Mouse (Mus musculus): ENCODE data around the gene Cyp2d22. TPM values are rescaled to one million over a fixed set of nuclear protein-coding genes. Genes with fewer than 3 reads are reported as not detected.

The Cyp2d22 gene
- polyA plus RNA-seq, 1 experiment from 2014 or later, result 14.9 TPM

DNA sequence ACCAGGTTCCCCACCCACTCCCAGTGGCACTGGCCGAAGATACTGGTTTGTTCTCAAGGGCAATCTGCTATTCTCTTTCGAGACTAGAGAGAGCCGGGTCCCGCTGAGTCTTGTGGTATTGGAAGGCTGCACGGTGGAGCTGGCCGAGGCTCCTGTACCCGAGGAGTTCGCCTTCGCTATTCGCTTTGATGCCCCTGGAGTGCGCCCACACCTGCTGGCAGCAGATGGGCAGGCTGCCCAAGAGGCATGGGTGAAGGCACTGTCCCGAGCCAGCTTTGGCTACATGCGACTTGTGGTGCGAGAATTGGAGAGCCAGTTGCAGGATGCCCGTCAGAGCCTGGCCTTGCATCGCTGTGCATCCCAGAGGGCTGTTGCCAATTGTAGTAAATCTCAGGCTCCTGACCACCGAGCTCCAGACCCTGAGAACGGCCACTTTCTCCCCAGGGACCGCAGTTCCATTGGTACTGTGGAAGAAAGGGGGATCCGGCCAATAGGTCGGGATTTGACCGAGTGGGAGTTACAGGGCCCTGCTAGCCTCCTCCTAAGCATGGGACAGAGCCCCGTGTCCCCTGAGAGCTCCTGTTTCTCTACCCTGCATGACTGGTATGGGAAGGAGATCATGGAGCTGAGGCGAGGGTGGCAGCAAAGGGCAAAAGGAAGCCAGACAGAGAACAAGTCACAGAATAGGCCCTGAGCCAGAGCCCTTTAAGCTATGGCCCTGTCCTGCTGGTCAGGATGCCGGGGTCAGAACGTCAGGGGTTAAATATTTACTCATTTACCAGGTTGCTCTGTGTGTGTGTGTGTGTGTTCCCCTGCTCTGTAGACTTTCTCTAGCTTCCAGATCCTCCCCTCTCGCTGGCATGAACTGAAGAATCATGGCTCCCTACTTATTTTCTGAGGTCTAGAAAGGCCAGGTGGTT lies 36.4 kb downstream of the Cyp2d22 start:
- Histone ChIP-seq H3K36me3 (ENCODE audit: control insufficient read depth, insufficient read depth, low read length) (peaks cover 4% of the 10 kb centered on the region), H3K9ac (ENCODE audit: low read depth, low read length) (no peak overlapping the region), H3K4me1 (ENCODE audit: control insufficient read depth, insufficient read depth, low read length) (peaks cover 41% of the 10 kb centered on the region), H3K4me2 (ENCODE audit: low read depth, low read length) (no peak overlapping the region), H3K4me3 (ENCODE audit: low read length) (no peak overlapping the region), H3K9me3 (ENCODE audit: control insufficient read depth, low read length) (no peaks in the 10 kb centered on the region), H3K27me3 (replicated peaks; ENCODE audit: control insufficient read depth, insufficient read depth, low read length) (no peaks in the 10 kb centered on the region), H3K27ac (ENCODE audit: low read length) (no peak overlapping the region)
- no peak for ATAC-seq
- WGBS, result 84% methylated on average over 27 of the region's 27 CpGs

DNA sequence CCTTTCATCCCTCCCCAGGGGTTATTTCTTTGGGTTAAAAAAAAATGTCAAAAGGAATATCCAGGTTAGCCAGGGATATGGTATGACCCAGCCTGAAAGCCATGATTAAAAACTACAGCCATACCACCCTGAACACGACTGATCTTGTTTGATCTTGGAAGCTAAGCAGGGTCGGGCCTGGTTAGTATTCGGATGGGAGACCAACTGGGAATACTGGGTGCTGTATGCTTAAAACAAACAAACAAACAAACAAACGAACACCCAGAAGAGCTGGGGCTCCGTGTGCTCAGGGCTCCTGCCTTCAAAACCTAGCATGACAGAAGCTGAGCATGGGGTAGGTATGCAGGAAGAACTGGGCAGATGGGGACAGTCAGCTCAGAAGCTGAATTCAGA lies 37.5 kb downstream of the Cyp2d22 start:
- no peaks in the 10 kb centered on the region for H3K36me3 ChIP-seq (ENCODE audit: control insufficient read depth, insufficient read depth, low read length)
- no peak overlapping the region; the same call in 1 of the 2 replicates for H3K4me2 ChIP-seq (ENCODE audit: low read depth, low read length)
- ATAC-seq, result no peak
- 72% methylated on average over 5 of the region's 5 CpGs for WGBS
- H3K4me1 ChIP-seq (ENCODE audit: control insufficient read depth, insufficient read depth, low read length), result peaks cover 42% of the 10 kb centered on the region
- peak overlapping the region; percentile 91; the same call in 1 of the 2 replicates for H3K27ac ChIP-seq (ENCODE audit: low read length)
- H3K27me3 ChIP-seq (replicated peaks; ENCODE audit: control insufficient read depth, insufficient read depth, low read length), result no peaks in the 10 kb centered on the region
- no peak overlapping the region for H3K4me3 ChIP-seq (ENCODE audit: low read length)
- H3K9me3 ChIP-seq (ENCODE audit: control insufficient read depth, low read length), result no peaks in the 10 kb centered on the region
- peak overlapping the region; percentile 90 for H3K9ac ChIP-seq (ENCODE audit: low read depth, low read length)

DNA sequence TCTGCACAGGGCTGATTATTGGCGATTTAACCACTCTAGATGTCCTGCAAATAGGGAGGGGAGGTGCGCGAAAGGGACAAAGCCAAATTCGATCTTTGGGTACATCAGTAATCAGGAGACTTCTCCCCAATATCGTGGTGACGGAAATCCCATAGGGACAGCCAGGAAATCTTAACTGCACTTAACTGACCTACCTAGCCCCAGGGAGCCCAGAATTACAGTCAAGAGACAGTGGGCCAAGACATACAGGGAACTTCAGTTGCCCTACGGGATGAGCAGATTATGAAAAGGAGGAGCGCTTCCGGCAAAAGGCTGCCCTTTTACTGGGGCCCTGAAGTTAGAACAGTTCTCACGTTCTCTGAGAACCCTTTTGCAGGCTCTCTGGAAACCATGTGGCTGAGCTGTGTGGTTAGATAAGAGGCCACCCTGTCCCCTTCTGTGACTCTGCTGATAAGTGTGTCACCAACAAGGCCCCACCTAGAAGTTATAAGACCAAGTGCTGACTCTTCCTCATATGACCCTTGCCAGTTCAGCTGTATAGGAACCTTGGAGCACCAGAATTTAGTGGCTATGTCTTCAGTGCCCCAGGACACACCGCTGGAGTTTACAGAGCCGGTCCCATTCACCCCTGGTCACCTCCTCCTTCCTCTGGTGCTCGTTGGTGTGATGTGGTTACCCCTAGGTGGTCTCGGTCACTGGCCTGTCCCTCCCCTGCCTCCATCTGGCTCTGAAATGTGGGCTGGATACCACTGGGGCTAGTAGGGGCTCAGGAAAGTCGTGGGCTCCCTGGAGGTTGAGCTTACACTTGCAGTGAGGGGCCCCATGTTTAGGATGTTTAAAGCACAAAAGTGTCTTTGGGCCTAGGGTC lies 38.2 kb downstream of the Cyp2d22 start:
- H3K36me3 ChIP-seq (ENCODE audit: control insufficient read depth, insufficient read depth, low read length), result no peaks in the 10 kb centered on the region
- 48% methylated on average over 15 of the region's 15 CpGs for WGBS
- peak overlapping the region; percentile 91 for H3K27ac ChIP-seq (ENCODE audit: low read length)
- H3K4me1 ChIP-seq (ENCODE audit: control insufficient read depth, insufficient read depth, low read length), result peaks cover 41% of the 10 kb centered on the region
- no peaks in the 10 kb centered on the region for H3K27me3 ChIP-seq (replicated peaks; ENCODE audit: control insufficient read depth, insufficient read depth, low read length)
- no peaks in the 10 kb centered on the region for H3K9me3 ChIP-seq (ENCODE audit: control insufficient read depth, low read length)
- peak overlapping the region; percentile 59 for H3K4me3 ChIP-seq (ENCODE audit: low read length)
- peak overlapping the region; percentile 77 for H3K4me2 ChIP-seq (ENCODE audit: low read depth, low read length)
- H3K9ac ChIP-seq (ENCODE audit: low read depth, low read length), result peak overlapping the region; percentile 90
- ATAC-seq, result peak; percentile 8; the same call in 1 of the 2 replicates

DNA sequence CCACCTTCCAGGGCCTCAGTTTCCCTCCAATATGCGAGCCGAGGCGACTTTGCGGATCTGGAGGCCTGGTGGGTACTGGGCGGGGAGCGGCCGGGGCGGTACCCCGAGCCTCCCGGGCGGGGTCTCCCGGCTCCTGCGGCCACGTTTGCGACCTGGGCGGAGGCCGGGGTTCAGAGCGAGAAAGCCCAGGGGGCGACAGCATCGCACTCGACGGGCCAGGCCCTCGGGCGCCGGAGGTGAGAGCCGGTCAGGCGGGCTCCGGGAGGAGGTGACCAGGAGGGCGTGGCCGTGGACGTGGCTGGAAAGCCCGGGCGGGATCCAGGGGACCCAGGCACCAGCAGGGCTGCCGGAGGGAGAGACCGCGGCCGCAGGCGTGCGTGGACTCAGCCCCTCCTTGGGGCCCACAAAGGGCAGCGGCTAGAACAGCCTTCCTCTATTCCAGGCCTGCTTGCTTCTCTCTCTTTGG lies 39.0 kb downstream of the Cyp2d22 start:
- Histone ChIP-seq H3K9me3 (ENCODE audit: control insufficient read depth, low read length) (no peaks in the 10 kb centered on the region), H3K4me3 (ENCODE audit: low read length) (peak overlapping the region; percentile 59), H3K9ac (ENCODE audit: low read depth, low read length) (peak overlapping the region; percentile 90), H3K4me1 (ENCODE audit: control insufficient read depth, insufficient read depth, low read length) (peaks cover 39% of the 10 kb centered on the region), H3K4me2 (ENCODE audit: low read depth, low read length) (peak overlapping the region; percentile 77), H3K27ac (ENCODE audit: low read length) (peak overlapping the region; percentile 91), H3K36me3 (ENCODE audit: control insufficient read depth, insufficient read depth, low read length) (no peaks in the 10 kb centered on the region), H3K27me3 (replicated peaks; ENCODE audit: control insufficient read depth, insufficient read depth, low read length) (no peaks in the 10 kb centered on the region)
- peak; percentile 5; the same call in 1 of the 2 replicates for ATAC-seq
- 2% methylated on average over 38 of the region's 40 CpGs for WGBS

DNA sequence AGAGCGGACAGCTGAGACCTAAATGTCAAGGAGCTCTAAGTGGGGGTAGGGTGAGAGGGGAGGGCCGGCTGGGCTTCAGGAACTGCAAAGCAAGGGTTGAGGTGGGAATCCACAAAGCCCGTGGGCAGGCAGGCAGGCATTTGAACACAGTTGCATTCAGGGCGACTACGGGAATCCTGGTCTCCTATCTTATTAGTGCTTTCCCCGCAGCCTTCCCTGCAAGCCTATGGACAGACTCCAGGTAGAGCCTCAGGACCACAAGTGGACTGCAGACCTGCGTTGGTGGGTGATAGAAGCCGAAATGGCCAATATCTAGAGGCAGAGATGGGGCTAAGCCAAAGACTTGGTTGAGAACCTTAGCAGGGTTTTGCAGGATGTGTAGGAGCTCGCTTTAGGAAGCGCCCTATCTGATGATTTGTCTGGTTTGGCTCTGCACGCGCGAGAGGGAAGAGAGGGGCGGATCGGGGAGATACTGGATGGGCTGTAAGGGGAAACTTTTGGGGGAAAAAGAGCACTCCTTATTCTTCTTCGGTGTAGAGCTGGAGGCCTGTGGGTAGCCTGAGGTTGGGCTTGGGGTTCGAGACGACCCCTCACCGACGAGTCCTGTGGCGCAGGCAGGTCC lies 39.5 kb downstream of the Cyp2d22 start:
- Histone ChIP-seq H3K4me2 (ENCODE audit: low read depth, low read length) (peak overlapping the region; percentile 77), H3K9ac (ENCODE audit: low read depth, low read length) (peak overlapping the region; percentile 90), H3K27me3 (replicated peaks; ENCODE audit: control insufficient read depth, insufficient read depth, low read length) (no peaks in the 10 kb centered on the region), H3K4me1 (ENCODE audit: control insufficient read depth, insufficient read depth, low read length) (peaks cover 39% of the 10 kb centered on the region), H3K9me3 (ENCODE audit: control insufficient read depth, low read length) (no peaks in the 10 kb centered on the region), H3K4me3 (ENCODE audit: low read length) (peak overlapping the region; percentile 59), H3K36me3 (ENCODE audit: control insufficient read depth, insufficient read depth, low read length) (0 out of 2 replicates have a peak, but pooled peaks cover 4% of the 10 kb centered on the region), H3K27ac (ENCODE audit: low read length) (peak overlapping the region; percentile 91)
- ATAC-seq, result no peak
- 38% methylated on average over 21 of the region's 21 CpGs for WGBS

DNA sequence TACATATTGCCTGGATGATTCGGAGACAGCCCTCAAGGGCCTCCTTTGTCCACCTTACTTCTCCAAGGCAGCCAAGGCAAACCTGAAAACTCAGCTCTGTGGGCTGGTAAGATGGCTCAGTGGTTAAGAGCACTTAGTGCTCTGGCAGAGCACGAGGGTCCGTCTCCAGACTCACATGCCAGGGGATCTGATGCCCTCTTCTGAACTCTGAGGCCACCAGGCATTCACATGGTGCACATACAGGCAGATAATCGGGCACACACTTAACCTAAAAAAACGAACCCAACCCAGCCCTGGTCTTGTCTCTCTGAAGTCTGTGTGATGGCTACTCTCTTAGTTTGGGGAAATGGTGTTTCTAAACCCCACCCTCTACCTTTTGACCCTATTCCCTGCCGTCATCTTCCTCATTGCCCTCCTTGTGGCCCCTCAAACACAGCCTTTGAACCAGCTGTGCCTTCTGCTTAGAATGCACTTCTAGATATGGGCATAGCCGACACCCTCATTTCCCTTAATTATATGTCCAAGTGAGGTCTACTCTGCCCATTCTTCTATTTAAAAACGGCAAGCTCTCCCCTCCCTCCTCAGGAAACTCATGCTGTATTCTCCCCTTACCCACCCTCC lies 40.3 kb downstream of the Cyp2d22 start:
- no peak for ATAC-seq
- H3K9ac ChIP-seq (ENCODE audit: low read depth, low read length), result 0 out of 2 replicates have a peak overlapping the region, but pooled peaks have one; percentile 80
- H3K4me3 ChIP-seq (ENCODE audit: low read length), result no peak overlapping the region

DNA sequence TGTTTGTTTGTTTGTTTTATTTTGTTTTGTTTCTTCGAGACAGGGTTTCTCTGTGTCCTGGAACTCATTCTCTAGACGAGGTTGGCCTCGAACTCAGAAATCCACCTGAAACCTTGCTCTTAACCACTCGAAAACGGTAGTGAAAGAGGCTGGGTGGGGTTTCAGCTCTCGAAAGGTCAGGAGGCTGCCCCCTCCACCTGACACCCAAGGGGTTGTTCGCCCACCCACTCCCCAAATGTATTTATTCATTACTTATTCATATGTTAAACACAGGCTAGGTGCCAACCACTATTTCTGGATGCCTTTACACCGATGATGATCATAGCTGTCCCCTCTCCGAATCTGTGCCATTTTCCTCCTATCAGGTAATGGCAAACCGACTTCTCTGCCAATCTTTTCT lies 40.9 kb downstream of the Cyp2d22 start:
- Histone ChIP-seq H3K4me1 (ENCODE audit: control insufficient read depth, insufficient read depth, low read length) (peaks cover 39% of the 10 kb centered on the region), H3K9me3 (ENCODE audit: control insufficient read depth, low read length) (no peaks in the 10 kb centered on the region), H3K4me3 (ENCODE audit: low read length) (peak overlapping the region; percentile 69), H3K27me3 (replicated peaks; ENCODE audit: control insufficient read depth, insufficient read depth, low read length) (no peaks in the 10 kb centered on the region), H3K9ac (ENCODE audit: low read depth, low read length) (peak overlapping the region; percentile 80), H3K27ac (ENCODE audit: low read length) (peak overlapping the region; percentile 51), H3K4me2 (ENCODE audit: low read depth, low read length) (peak overlapping the region; percentile 53), H3K36me3 (ENCODE audit: control insufficient read depth, insufficient read depth, low read length) (peaks cover 16% of the 10 kb centered on the region)
- ATAC-seq, result no peak
- WGBS, result 57% methylated on average over 10 of the region's 10 CpGs

More for the DNA sequence above, 40.3 kb downstream of the Cyp2d22 start:
- Histone ChIP-seq H3K9me3 (ENCODE audit: control insufficient read depth, low read length) (no peaks in the 10 kb centered on the region), H3K4me2 (ENCODE audit: low read depth, low read length) (0 out of 2 replicates have a peak overlapping the region, but pooled peaks have one; percentile 28), H3K27me3 (replicated peaks; ENCODE audit: control insufficient read depth, insufficient read depth, low read length) (no peaks in the 10 kb centered on the region), H3K4me1 (ENCODE audit: control insufficient read depth, insufficient read depth, low read length) (peaks cover 39% of the 10 kb centered on the region), H3K36me3 (ENCODE audit: control insufficient read depth, insufficient read depth, low read length) (peaks cover 10% of the 10 kb centered on the region), H3K27ac (ENCODE audit: low read length) (peak overlapping the region; percentile 91)
- 61% methylated on average over 8 of the region's 8 CpGs for WGBS

DNA sequence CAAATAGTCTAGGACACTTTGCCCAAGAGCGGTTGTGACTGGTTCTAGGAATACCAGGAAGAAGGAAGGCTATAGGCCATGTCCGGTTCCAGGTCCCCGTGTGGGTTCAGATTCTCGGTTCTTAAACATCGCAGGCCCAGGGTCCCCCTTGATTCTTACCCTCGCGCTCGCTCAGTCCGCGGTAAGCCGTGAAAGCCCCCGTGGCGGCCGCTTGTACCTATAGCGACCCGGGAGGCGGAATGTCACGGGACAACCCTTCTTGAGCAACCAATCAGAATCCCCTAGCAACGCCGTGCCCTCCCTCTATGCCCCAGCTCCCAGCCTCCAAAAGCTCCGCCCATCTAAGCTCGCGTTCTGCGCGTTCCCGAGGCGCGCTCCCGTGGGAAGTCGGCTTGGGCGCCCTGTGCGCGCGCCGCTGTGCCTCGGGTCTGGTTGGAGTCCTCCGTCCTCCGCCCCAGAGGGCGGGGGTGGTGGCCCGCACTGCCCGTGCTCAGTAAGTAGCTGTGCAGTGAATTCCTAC lies 41.4 kb downstream of the Cyp2d22 start, which contains the start of the genes Naga, Pheta2 and Smdt1:
Gene Naga, minus strand, starts transcription at position 333 of the 520 bp plus-strand sequence.
Gene Pheta2, plus strand, starts transcription at position 350 of the 520 bp plus-strand sequence.
Gene Smdt1, plus strand, starts transcription at position 367 of the 520 bp plus-strand sequence.
- WGBS, result 0% methylated on average over 41 of the region's 41 CpGs
- peak; percentile 83 for ATAC-seq
- peak within 1 kb of the TSS; percentile 69 for H3K4me3 ChIP-seq (ENCODE audit: low read length)

More for the DNA sequence above, 41.4 kb downstream of the Cyp2d22 start, which contains the start of the genes Naga, Pheta2 and Smdt1:
- H3K4me1 ChIP-seq (ENCODE audit: control insufficient read depth, insufficient read depth, low read length), result peaks cover 39% of the 10 kb centered on the region
- H3K4me2 ChIP-seq (ENCODE audit: low read depth, low read length), result peak within 1 kb of the TSS; percentile 53
- no peaks in the 10 kb centered on the region for H3K9me3 ChIP-seq (ENCODE audit: control insufficient read depth, low read length)
- H3K27me3 ChIP-seq (replicated peaks; ENCODE audit: control insufficient read depth, insufficient read depth, low read length), result no peaks in the 10 kb centered on the region
- peak within 1 kb of the TSS; percentile 73 for H3K27ac ChIP-seq (ENCODE audit: low read length)
- peak within 1 kb of the TSS; percentile 80 for H3K9ac ChIP-seq (ENCODE audit: low read depth, low read length)
- H3K36me3 ChIP-seq (ENCODE audit: control insufficient read depth, insufficient read depth, low read length), result peaks cover 16% of the 10 kb centered on the region

All from intestine, embryonic 16.5 days (tissue).